Mouse (Mus musculus): Measurements from ENCODE around the gene Slc12a5. TPM values are rescaled to one million over a fixed set of nuclear protein-coding genes. Genes with fewer than 3 reads are reported as not detected.

Slc12a5 gene
- polyA plus RNA-seq, 1 experiment from 2014 or later, result 0.55 TPM

GRCm38 (mm10) chr2:164966381-164966780, 5.8 kb downstream of the Slc12a5 start:
- no peak for DNase-seq (ENCODE audit: low spot score)
- Histone ChIP-seq H3K27me3 (replicated peaks; ENCODE audit: control insufficient read depth, insufficient read depth, low read length) (peaks cover 63% of the 10 kb centered on the region), H3K4me1 (replicated peaks; ENCODE audit: control insufficient read depth, insufficient read depth, low read length) (peaks cover 7% of the 10 kb centered on the region), H3K36me3 (ENCODE audit: control insufficient read depth, insufficient read depth, low read length) (no peaks in the 10 kb centered on the region), H3K9ac (ENCODE audit: low read depth, low read length) (no peak overlapping the region), H3K4me3 (ENCODE audit: low read depth, low read length) (no peak overlapping the region), H3K9me3 (ENCODE audit: control insufficient read depth, low read length) (no peaks in the 10 kb centered on the region), H3K27ac (ENCODE audit: low read depth, low read length) (no peak overlapping the region), H3K4me2 (no peak overlapping the region)
- WGBS, result 19% methylated on average over 8 of the region's 8 CpGs
- ATAC-seq (replicated peaks; ENCODE audit: low FRiP score), result no peak

GRCm38 (mm10) chr2:164967193-164967592, 6.6 kb downstream of the Slc12a5 start:
- Histone ChIP-seq H3K4me2 (no peak overlapping the region), H3K9ac (ENCODE audit: low read depth, low read length) (no peak overlapping the region), H3K4me3 (ENCODE audit: low read depth, low read length) (no peak overlapping the region), H3K9me3 (ENCODE audit: control insufficient read depth, low read length) (no peaks in the 10 kb centered on the region), H3K36me3 (ENCODE audit: control insufficient read depth, insufficient read depth, low read length) (no peaks in the 10 kb centered on the region), H3K27ac (ENCODE audit: low read depth, low read length) (no peak overlapping the region), H3K27me3 (replicated peaks; ENCODE audit: control insufficient read depth, insufficient read depth, low read length) (peaks cover 71% of the 10 kb centered on the region), H3K4me1 (replicated peaks; ENCODE audit: control insufficient read depth, insufficient read depth, low read length) (peaks cover 7% of the 10 kb centered on the region)
- whole genome bisulfite sequencing, result 13% methylated on average over 6 of the region's 6 CpGs
- no peak for ATAC-seq (replicated peaks; ENCODE audit: low FRiP score)
- no peak for DNase-seq (ENCODE audit: low spot score)

DNA sequence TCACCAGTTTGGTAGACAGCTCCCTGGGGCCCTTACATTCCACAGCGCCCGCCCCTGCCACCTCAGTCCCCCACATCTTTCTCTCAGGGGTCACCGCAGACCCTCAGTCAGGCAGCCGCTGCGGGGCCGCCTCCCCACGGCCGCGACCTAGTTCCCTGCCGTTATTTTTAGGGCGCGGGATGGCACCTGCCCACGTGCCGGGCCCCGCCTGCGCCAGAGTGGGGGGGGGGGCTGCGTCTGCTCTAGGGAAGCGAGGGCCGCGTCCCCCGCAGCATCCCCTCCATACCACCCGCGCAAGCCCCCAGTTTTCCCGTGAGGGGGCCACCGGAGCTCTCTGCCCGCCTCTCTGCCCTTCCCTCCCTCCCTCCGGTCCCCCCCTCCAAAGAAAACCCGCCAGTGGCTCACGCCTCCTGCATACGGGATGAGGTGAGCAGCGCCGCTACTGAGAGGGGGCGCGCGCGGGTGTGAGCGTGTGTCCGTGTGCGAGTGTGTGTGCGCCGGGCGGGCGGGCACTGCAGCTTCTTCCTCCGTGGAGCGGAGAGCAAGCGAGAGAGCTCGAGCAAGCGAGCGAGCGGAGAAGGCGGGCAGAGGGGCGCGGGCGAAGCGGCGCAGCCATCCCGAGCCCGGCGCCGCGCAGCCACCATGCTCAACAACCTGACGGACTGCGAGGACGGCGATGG, 7.3 kb downstream of the Slc12a5 start:
- Histone ChIP-seq H3K36me3 (ENCODE audit: control insufficient read depth, insufficient read depth, low read length) (no peaks in the 10 kb centered on the region), H3K4me2 (peak overlapping the region; percentile 52), H3K27me3 (replicated peaks; ENCODE audit: control insufficient read depth, insufficient read depth, low read length) (peaks cover 78% of the 10 kb centered on the region), H3K27ac (ENCODE audit: low read depth, low read length) (no peak overlapping the region), H3K4me1 (replicated peaks; ENCODE audit: control insufficient read depth, insufficient read depth, low read length) (peaks cover 7% of the 10 kb centered on the region), H3K9me3 (ENCODE audit: control insufficient read depth, low read length) (no peaks in the 10 kb centered on the region), H3K9ac (ENCODE audit: low read depth, low read length) (no peak overlapping the region), H3K4me3 (ENCODE audit: low read depth, low read length) (peak overlapping the region; percentile 31; the same call in 1 of the 2 replicates)
- no peak for DNase-seq (ENCODE audit: low spot score)
- 4% methylated on average over 65 of the region's 65 CpGs for WGBS
- no peak for ATAC-seq (replicated peaks; ENCODE audit: low FRiP score)

GRCm38 (mm10) chr2:164968451-164968851, 7.8 kb downstream of the Slc12a5 start:
- Histone ChIP-seq H3K9ac (ENCODE audit: low read depth, low read length) (no peak overlapping the region), H3K27me3 (replicated peaks; ENCODE audit: control insufficient read depth, insufficient read depth, low read length) (peaks cover 82% of the 10 kb centered on the region), H3K4me3 (ENCODE audit: low read depth, low read length) (peak overlapping the region; percentile 31; the same call in 1 of the 2 replicates), H3K36me3 (ENCODE audit: control insufficient read depth, insufficient read depth, low read length) (no peaks in the 10 kb centered on the region), H3K27ac (ENCODE audit: low read depth, low read length) (no peak overlapping the region), H3K4me2 (peak overlapping the region; percentile 52), H3K9me3 (ENCODE audit: control insufficient read depth, low read length) (no peaks in the 10 kb centered on the region), H3K4me1 (replicated peaks; ENCODE audit: control insufficient read depth, insufficient read depth, low read length) (peaks cover 7% of the 10 kb centered on the region)
- ATAC-seq (replicated peaks; ENCODE audit: low FRiP score) (no peak), DNase-seq (ENCODE audit: low spot score) (peak; percentile 78)
- under 1% methylated on average over 29 of the region's 29 CpGs for WGBS

DNA sequence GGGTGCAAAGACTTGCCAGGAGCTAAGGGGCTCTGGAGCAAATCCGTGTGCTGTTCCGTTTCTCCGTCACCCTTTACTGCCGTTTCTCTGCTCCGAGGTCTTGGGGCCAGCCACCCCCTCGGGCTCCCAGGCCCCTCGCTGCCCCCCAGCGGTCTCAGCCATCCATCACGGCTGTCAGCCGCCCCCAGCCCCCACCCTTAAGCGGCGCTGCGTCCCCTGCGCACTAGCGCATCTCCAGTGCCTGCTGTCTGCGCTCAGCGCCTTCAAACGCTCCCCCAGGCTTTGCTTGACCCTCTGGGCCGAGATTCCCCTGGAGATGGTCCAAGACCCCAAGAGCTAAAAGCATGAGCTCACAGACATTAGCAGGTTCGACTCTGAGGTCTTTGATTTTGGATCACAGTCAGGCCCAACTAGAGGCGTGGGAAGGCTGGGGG, 8.8 kb downstream of the Slc12a5 start:
- Histone ChIP-seq H3K27ac (ENCODE audit: low read depth, low read length) (no peak overlapping the region), H3K4me2 (no peak overlapping the region), H3K4me3 (ENCODE audit: low read depth, low read length) (no peak overlapping the region), H3K9ac (ENCODE audit: low read depth, low read length) (no peak overlapping the region), H3K27me3 (replicated peaks; ENCODE audit: control insufficient read depth, insufficient read depth, low read length) (peaks cover 84% of the 10 kb centered on the region), H3K9me3 (ENCODE audit: control insufficient read depth, low read length) (no peaks in the 10 kb centered on the region), H3K36me3 (ENCODE audit: control insufficient read depth, insufficient read depth, low read length) (no peaks in the 10 kb centered on the region), H3K4me1 (replicated peaks; ENCODE audit: control insufficient read depth, insufficient read depth, low read length) (peaks cover 7% of the 10 kb centered on the region)
- DNase-seq (ENCODE audit: low spot score) (no peak), ATAC-seq (replicated peaks; ENCODE audit: low FRiP score) (no peak)
- 4% methylated on average over 21 of the region's 21 CpGs for WGBS

DNA sequence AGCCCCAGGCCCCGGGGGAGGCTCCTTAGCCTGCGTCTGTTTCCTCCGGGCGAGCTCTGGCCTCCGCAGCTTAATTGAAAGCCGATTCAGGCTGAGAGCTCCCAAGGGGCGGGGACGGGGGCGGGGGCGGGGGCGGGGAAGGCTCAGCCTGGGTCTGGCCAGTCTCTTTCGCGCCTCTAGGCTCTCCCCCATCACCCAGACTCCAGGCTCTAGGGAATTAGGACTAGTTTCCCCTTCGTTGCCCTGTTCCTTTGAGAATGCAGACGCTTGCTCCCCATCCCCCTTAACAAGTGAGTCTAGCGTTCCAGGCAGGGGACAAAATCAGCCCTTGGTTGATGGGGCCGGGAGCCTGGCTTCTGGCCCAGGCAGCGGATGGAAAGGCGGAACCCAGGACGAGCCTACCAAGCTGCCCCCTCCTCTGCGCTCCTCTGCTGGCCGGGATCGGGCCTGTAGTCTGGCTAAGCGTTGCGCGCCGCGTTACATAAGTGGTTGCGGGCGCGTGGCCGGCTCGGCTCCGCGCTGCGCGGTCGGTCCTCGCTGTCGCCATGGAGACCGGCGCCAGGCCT, 10.1 kb downstream of the Slc12a5 start:
- Histone ChIP-seq H3K9ac (ENCODE audit: low read depth, low read length) (no peak overlapping the region), H3K4me1 (replicated peaks; ENCODE audit: control insufficient read depth, insufficient read depth, low read length) (peaks cover 7% of the 10 kb centered on the region), H3K9me3 (ENCODE audit: control insufficient read depth, low read length) (no peaks in the 10 kb centered on the region), H3K36me3 (ENCODE audit: control insufficient read depth, insufficient read depth, low read length) (no peaks in the 10 kb centered on the region), H3K4me2 (peak overlapping the region; percentile 31), H3K4me3 (ENCODE audit: low read depth, low read length) (no peak overlapping the region), H3K27ac (ENCODE audit: low read depth, low read length) (no peak overlapping the region), H3K27me3 (replicated peaks; ENCODE audit: control insufficient read depth, insufficient read depth, low read length) (peaks cover 78% of the 10 kb centered on the region)
- WGBS, result 2% methylated on average over 42 of the region's 42 CpGs
- ATAC-seq (replicated peaks; ENCODE audit: low FRiP score), result no peak
- no peak for DNase-seq (ENCODE audit: low spot score)

GRCm38 (mm10) chr2:164972646-164973045, 12.0 kb downstream of the Slc12a5 start:
- DNase-seq (ENCODE audit: low spot score) (no peak), ATAC-seq (replicated peaks; ENCODE audit: low FRiP score) (no peak)
- H3K4me3 ChIP-seq (ENCODE audit: low read depth, low read length), result no peak overlapping the region
- peaks cover 59% of the 10 kb centered on the region for H3K27me3 ChIP-seq (replicated peaks; ENCODE audit: control insufficient read depth, insufficient read depth, low read length)
- H3K4me1 ChIP-seq (replicated peaks; ENCODE audit: control insufficient read depth, insufficient read depth, low read length), result peaks cover 6% of the 10 kb centered on the region
- WGBS, result 45% methylated on average over 5 of the region's 5 CpGs
- H3K9ac ChIP-seq (ENCODE audit: low read depth, low read length), result no peak overlapping the region
- H3K27ac ChIP-seq (ENCODE audit: low read depth, low read length), result no peak overlapping the region
- no peaks in the 10 kb centered on the region for H3K9me3 ChIP-seq (ENCODE audit: control insufficient read depth, low read length)
- H3K36me3 ChIP-seq (ENCODE audit: control insufficient read depth, insufficient read depth, low read length), result no peaks in the 10 kb centered on the region
- H3K4me2 ChIP-seq, result no peak overlapping the region

DNA sequence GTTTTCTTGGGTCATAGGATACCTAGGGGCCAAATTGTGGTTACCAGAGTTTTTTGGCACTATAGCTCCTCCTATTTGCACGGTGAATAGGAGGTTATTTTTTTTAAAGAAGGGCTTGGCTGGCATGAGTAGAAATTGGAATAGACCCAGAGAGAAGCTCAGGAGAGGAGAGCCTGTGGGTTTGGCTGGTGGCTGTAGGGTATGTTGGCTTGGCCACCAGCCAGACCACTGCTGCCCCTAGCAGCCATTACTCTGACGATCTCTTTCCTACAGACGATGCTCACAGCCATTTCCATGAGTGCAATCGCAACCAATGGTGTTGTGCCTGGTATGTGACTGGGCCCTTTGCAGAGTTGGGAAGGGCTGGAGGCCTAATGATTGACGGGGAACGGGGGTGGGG, 15.0 kb downstream of the Slc12a5 start:
- Histone ChIP-seq H3K4me1 (replicated peaks; ENCODE audit: control insufficient read depth, insufficient read depth, low read length) (no peaks in the 10 kb centered on the region), H3K4me2 (no peak overlapping the region), H3K9ac (ENCODE audit: low read depth, low read length) (no peak overlapping the region), H3K27ac (ENCODE audit: low read depth, low read length) (no peak overlapping the region), H3K27me3 (replicated peaks; ENCODE audit: control insufficient read depth, insufficient read depth, low read length) (peaks cover 29% of the 10 kb centered on the region), H3K9me3 (ENCODE audit: control insufficient read depth, low read length) (no peaks in the 10 kb centered on the region), H3K36me3 (ENCODE audit: control insufficient read depth, insufficient read depth, low read length) (no peaks in the 10 kb centered on the region), H3K4me3 (ENCODE audit: low read depth, low read length) (no peak overlapping the region)
- no peak for ATAC-seq (replicated peaks; ENCODE audit: low FRiP score)
- no peak for DNase-seq (ENCODE audit: low spot score)
- WGBS, result 72% methylated on average over 6 of the region's 6 CpGs

- Histone ChIP-seq H3K9me3 (ENCODE audit: control insufficient read depth, low read length) (no peaks in the 10 kb centered on the region), H3K4me1 (replicated peaks; ENCODE audit: control insufficient read depth, insufficient read depth, low read length) (no peaks in the 10 kb centered on the region), H3K4me3 (ENCODE audit: low read depth, low read length) (no peak overlapping the region), H3K27ac (ENCODE audit: low read depth, low read length) (no peak overlapping the region), H3K9ac (ENCODE audit: low read depth, low read length) (no peak overlapping the region), H3K27me3 (replicated peaks; ENCODE audit: control insufficient read depth, insufficient read depth, low read length) (no peaks in the 10 kb centered on the region; the same call in 1 of the 2 replicates), H3K4me2 (no peak overlapping the region), H3K36me3 (ENCODE audit: control insufficient read depth, insufficient read depth, low read length) (no peaks in the 10 kb centered on the region)
- DNase-seq (ENCODE audit: low spot score) (peak; percentile 49), ATAC-seq (replicated peaks; ENCODE audit: low FRiP score) (no peak)
- 23% methylated on average over 7 of the region's 7 CpGs for WGBS
Observed at GRCm38 (mm10) chr2:164979749-164980148, 19.1 kb downstream of the Slc12a5 start.
